7 mouse cellular contexts compared by ENCODE assay signal in the genomic region with DNA sequence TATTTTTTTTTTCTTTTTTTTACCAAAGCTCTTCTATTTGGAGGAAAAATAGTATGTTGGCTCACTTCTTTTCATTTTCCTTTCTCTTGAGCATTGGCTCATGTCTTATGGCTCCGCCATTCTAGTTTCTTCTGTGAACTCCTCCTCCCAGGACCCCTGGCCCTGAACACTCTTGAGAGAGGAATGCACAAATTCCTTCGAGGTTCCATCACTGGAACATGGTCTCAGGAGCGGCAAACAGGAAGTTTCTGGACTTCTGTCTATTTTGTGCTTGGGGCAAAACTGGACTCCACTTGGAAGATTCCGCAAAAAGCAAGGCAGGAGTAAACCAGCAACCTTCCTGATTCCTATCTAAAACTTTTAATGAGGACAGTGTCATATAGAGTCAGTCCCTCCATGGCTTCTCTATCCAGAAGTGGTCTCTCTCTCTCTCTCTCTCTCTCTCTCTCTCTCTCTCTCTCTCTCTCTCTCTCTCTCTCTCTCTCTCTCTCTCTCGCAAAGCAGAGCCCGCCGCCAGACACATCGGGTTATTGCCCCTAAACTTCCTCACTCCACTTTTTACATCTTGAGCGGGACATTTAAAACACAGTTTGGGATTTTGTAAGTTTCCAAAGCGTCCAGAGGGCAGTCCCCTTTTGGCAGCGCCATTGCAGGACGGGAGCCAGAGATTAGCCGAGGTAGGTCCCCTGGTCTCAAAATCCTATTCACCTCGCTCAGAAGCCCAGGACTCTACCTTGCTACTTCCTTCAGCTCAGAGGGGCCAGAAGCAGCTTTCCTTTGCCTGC. TPM values are rescaled to one million over a fixed set of nuclear protein-coding genes. Genes with fewer than 3 reads are reported as not detected.
DNase-seq lines count a peak whose midpoint lies in the region; ATAC-seq and TF ChIP-seq lines count a peak whose summit lies in the region.

Ube2e3 (plus strand) TSS at position 399 of the 785 bp plus-strand sequence.

- peak within 1 kb of the TSS; percentile 78 for H3K4me2 ChIP-seq in heart, embryonic 15.5 days
- peak within 1 kb of the TSS; percentile 61 for H3K4me2 ChIP-seq in midbrain, embryonic 15.5 days

- peaks cover 32% of the 10 kb centered on the region for H3K4me1 ChIP-seq in E14TG2a.4 (replicated peaks; ENCODE audit: low read depth, low read length)
- peaks cover 22 to 37% of the 10 kb centered on the region in 2 experiments for H3K4me1 ChIP-seq in MEL (ENCODE audit: control insufficient read depth in 1 of 2, insufficient read depth in 2 of 2, low read length in 2 of 2)
- H3K4me1 ChIP-seq in embryonic fibroblast, embryonic 13.5 days (ENCODE audit: control insufficient read depth, insufficient read depth, low read length), result 0 out of 2 replicates have a peak, but pooled peaks cover 4% of the 10 kb centered on the region
- peaks cover 23% of the 10 kb centered on the region for H3K4me1 ChIP-seq in heart, embryonic 15.5 days (replicated peaks)
- H3K4me1 ChIP-seq in midbrain, embryonic 15.5 days, result peaks cover 23% of the 10 kb centered on the region

- peaks cover 37% of the 10 kb centered on the region for H3K79me2 ChIP-seq in MEL (ENCODE audit: control insufficient read depth, insufficient read depth, low read length, poor library complexity)

- ATAC-seq in heart, embryonic 15.5 days (replicated peaks; ENCODE audit: insufficient number of reproducible peaks, insufficient read depth, low FRiP score, low read depth), result no peak; the same call in 1 of the 2 replicates
- ATAC-seq in midbrain, embryonic 15.5 days (replicated peaks), result no peak

- peak within 1 kb of the TSS; percentile 82 for H3K4me3 ChIP-seq in E14TG2a.4 (replicated peaks; ENCODE audit: low read length)
- peak within 1 kb of the TSS; percentile 95 to 98 for H3K4me3 ChIP-seq in MEL (ENCODE audit: control insufficient read depth in 1 of 2, insufficient read depth in 1 of 2, low read depth in 2 of 2, low read length in 2 of 2)
- peak within 1 kb of the TSS; percentile 96 for H3K4me3 ChIP-seq in embryonic fibroblast, embryonic 13.5 days (ENCODE audit: insufficient read depth, low read length)
- H3K4me3 ChIP-seq in heart, embryonic 15.5 days, result peak within 1 kb of the TSS; percentile 87
- H3K4me3 ChIP-seq in midbrain, embryonic 15.5 days, result peak within 1 kb of the TSS; percentile 87

- peak within 1 kb of the TSS; percentile 99 for H3K9ac ChIP-seq in MEL (ENCODE audit: control insufficient read depth, low read depth, low read length, poor library complexity, severe bottlenecking)
- peak within 1 kb of the TSS; percentile 98 for H3K9ac ChIP-seq in heart, embryonic 15.5 days
- peak within 1 kb of the TSS; percentile 97 for H3K9ac ChIP-seq in midbrain, embryonic 15.5 days

- 8% methylated on average over 14 of the region's 14 CpGs for WGBS in heart, embryonic 15.5 days
- WGBS in midbrain, embryonic 15.5 days, result 19% methylated on average over 14 of the region's 14 CpGs

- no peak for TF ChIP-seq EP300 in MEL (IDR thresholded peaks at IDR 0.05; ENCODE audit: low read depth in 1 of 2, low read length in 2 of 2)

- peak within 1 kb of the TSS; percentile 97 for H3K27ac ChIP-seq in MEL (ENCODE audit: control insufficient read depth, low read depth, low read length)
- peak within 1 kb of the TSS; percentile 78 for H3K27ac ChIP-seq in embryonic fibroblast, embryonic 13.5 days (ENCODE audit: insufficient read depth, low read length)
- H3K27ac ChIP-seq in heart, embryonic 15.5 days, result peak within 1 kb of the TSS; percentile 98
- H3K27ac ChIP-seq in midbrain, embryonic 15.5 days, result peak within 1 kb of the TSS; percentile 98

- intact Hi-C loops in left cerebral cortex, postnatal 10 days (cut with DNase I), result loop anchor here (2.0 kb wide), 1 partner anchor 819 kb away; no protein-coding TSS in a partner anchor

- no peak for TF ChIP-seq POLR2A in MEL (IDR thresholded peaks at IDR 0.05; ENCODE audit: control insufficient read depth in 1 of 2, insufficient read depth in 1 of 2, low read depth in 1 of 2, low read length in 2 of 2, poor library complexity in 1 of 2)
- no peak for TF ChIP-seq POLR2A in embryonic fibroblast, embryonic 13.5 days (IDR thresholded peaks at IDR 0.05; ENCODE audit: low read depth, low read length)

- no peak for TF ChIP-seq RAD21 in MEL (IDR thresholded peaks at IDR 0.05; ENCODE audit: low read depth, low read length)

- TF ChIP-seq CTCF in E14TG2a.4 (conservative IDR thresholded peaks at IDR 0.05; ENCODE audit: low read length), result no peak
- no peak for TF ChIP-seq CTCF in MEL (IDR thresholded peaks at IDR 0.05 in 2 of 3, conservative IDR thresholded peaks at IDR 0.05 in 1 of 3; ENCODE audit: control insufficient read depth in 1 of 3, insufficient read depth in 1 of 3, low read depth in 2 of 3, low read length in 3 of 3, poor library complexity in 1 of 3, severe bottlenecking in 1 of 3)
- no peak for TF ChIP-seq CTCF in embryonic fibroblast, embryonic 13.5 days (IDR thresholded peaks at IDR 0.05; ENCODE audit: borderline replicate concordance, insufficient read depth, low read length)

- H3K9me3 ChIP-seq in E14TG2a.4 (ENCODE audit: low read length) (no peaks in the 10 kb centered on the region), MEL (replicated peaks; ENCODE audit: insufficient read depth, low read length) (no peaks in the 10 kb centered on the region)
- no peaks in the 10 kb centered on the region for H3K9me3 ChIP-seq in heart, embryonic 15.5 days (replicated peaks)
- no peaks in the 10 kb centered on the region for H3K9me3 ChIP-seq in midbrain, embryonic 15.5 days

- H3K36me3 ChIP-seq in E14TG2a.4 (ENCODE audit: insufficient read depth, low read length) (peaks cover 24% of the 10 kb centered on the region), MEL (ENCODE audit: control insufficient read depth in 1 of 2, insufficient read depth in 2 of 2, low read length in 2 of 2) (peaks cover 0 to 46% of the 10 kb centered on the region in 2 experiments; a peak in 3 of 4 replicates)
- H3K36me3 ChIP-seq in heart, embryonic 15.5 days, result no peaks in the 10 kb centered on the region
- H3K36me3 ChIP-seq in midbrain, embryonic 15.5 days (replicated peaks), result no peaks in the 10 kb centered on the region

- no peak for DNase-seq in MEL (ENCODE audit: low read depth, low spot score)
- peak in 1 of 2 experiments; percentile 22 for DNase-seq in left cerebral cortex, postnatal 10 days (ENCODE audit: extremely low spot score in 1 of 2, low spot score in 2 of 2)
- no peak for DNase-seq in frontal cortex, postnatal 25 days (ENCODE audit: low spot score in 2 of 2)

- H3K27me3 ChIP-seq in E14TG2a.4 (ENCODE audit: insufficient read depth, low read length) (peaks cover 5% of the 10 kb centered on the region; the same call in 1 of the 2 replicates), MEL (ENCODE audit: control insufficient read depth in 1 of 2, insufficient read depth in 2 of 2, low read length in 2 of 2) (no peaks in the 10 kb centered on the region)
- no peaks in the 10 kb centered on the region for H3K27me3 ChIP-seq in heart, embryonic 15.5 days
- no peaks in the 10 kb centered on the region for H3K27me3 ChIP-seq in midbrain, embryonic 15.5 days (replicated peaks)

TF ChIP-seq in MEL, 35 proteins besides CTCF, POLR2A, EP300 and RAD21:
- no peak for TF ChIP-seq USF2 (IDR thresholded peaks at IDR 0.05; ENCODE audit: borderline replicate concordance in 1 of 2, insufficient read depth in 1 of 2, low read depth in 1 of 2, low read length in 2 of 2)
- peak; percentile 98 for TF ChIP-seq JUND (IDR thresholded peaks at IDR 0.05; ENCODE audit: low read depth, low read length)
- no peak for TF ChIP-seq NELFE (IDR thresholded peaks at IDR 0.05; ENCODE audit: low read depth, low read length)
- TF ChIP-seq HCFC1 (IDR thresholded peaks at IDR 0.05; ENCODE audit: low read depth, low read length), result no peak

RNA-seq across cellular contexts. Expression of gene Ube2e3, which starts in this region (rescaled TPM):
- total RNA-seq in MEL (2012; rRNA removed), result 41.9 and 49.4 TPM in 2 replicates
- polyA plus RNA-seq in MEL (2012; ENCODE audit: insufficient read depth in 1 of 2, insufficient read length in 2 of 2, low read depth in 1 of 2, low replicate concordance in 2 of 2, missing spikeins in 1 of 2), result 100 to 1,000 TPM in 1 of 2 experiments, 10 to 100 TPM in 1; 99.4 to 160 TPM
- 76.1 and 92.7 TPM in 2 replicates for polyA plus RNA-seq in embryonic fibroblast, embryonic 13.5 days (2011; ENCODE audit: insufficient read length, low read depth, missing spikeins)
- 111 and 112 TPM in 2 replicates for polyA plus RNA-seq in heart, embryonic 15.5 days (2015; fragmentation: Nextera tagmentation; extraction: Ambion mirVana)
- 100 to 1,000 TPM; 167 to 185 TPM for total RNA-seq in left cerebral cortex, postnatal 10 days (2021)
- 268 and 294 TPM in 2 replicates for polyA plus RNA-seq in midbrain, embryonic 15.5 days (2015; fragmentation: Nextera tagmentation; extraction: Ambion mirVana)
